Mouse (Mus musculus) thymus, adult 2 months (tissue): ENCODE measurements at regions not wholly inside any gene's neighbourhood (a gene's known extent, or its start where the extent isn't known, plus 50 kb on each side); places are given as distances from the start of the nearest gene placed in this dataset.

Experiments used
- DNase-seq: peaks from one replicate; pipeline ENCODE4 v3.0.0; 2021
- H3K27ac ChIP-seq: fragments of 200-500 bp; 2 replicates; pipeline ENCODE4 v1.5.1; 2012; ENCODE audit warnings: low read length, control low read depth; ENCODE audit not compliant: control insufficient read depth, insufficient read depth
- H3K27me3 ChIP-seq: fragments of 200-500 bp; 2 replicates; pipeline ENCODE4 v1.6.1; 2012; ENCODE audit warnings: mild to moderate bottlenecking, low read length, moderate library complexity, mixed read lengths; ENCODE audit not compliant: control insufficient read depth, insufficient read depth
- H3K36me3 ChIP-seq: fragments of 200-500 bp; 2 replicates; pipeline ENCODE4 v1.6.1; 2012; ENCODE audit warnings: mild to moderate bottlenecking, low read length, moderate library complexity; ENCODE audit not compliant: control insufficient read depth, insufficient read depth
- H3K4me1 ChIP-seq: fragments of 200-500 bp; replicated peaks from 2 replicates; pipeline ENCODE4 v1.6.1; 2012; ENCODE audit warnings: low read length; ENCODE audit not compliant: control insufficient read depth, insufficient read depth
- H3K4me3 ChIP-seq: fragments of 200-500 bp; 2 replicates; pipeline ENCODE4 v1.5.1; 2012; ENCODE audit warnings: mild to moderate bottlenecking, low read length, control low read depth, moderate library complexity; ENCODE audit not compliant: control insufficient read depth, insufficient read depth
- CTCF ChIP-seq: fragments of 200-500 bp; IDR thresholded peaks from 2 replicates; pipeline ENCODE4 v1.5.1; 2012; ENCODE audit warnings: mild to moderate bottlenecking, control low read depth, low read length, moderate library complexity, borderline replicate concordance; ENCODE audit not compliant: control insufficient read depth, poor library complexity, insufficient read depth; ENCODE audit errors: extremely low read depth
- POLR2A ChIP-seq: fragments of 200-500 bp; IDR thresholded peaks from 2 replicates; pipeline ENCODE4 v1.6.1; 2012; ENCODE audit warnings: mild to moderate bottlenecking, low read length, control low read depth, moderate library complexity; ENCODE audit not compliant: control insufficient read depth, poor library complexity, insufficient read depth; ENCODE audit errors: extremely low read depth
- WGBS: fragments of 180-500 bp; shearing (Covaris S2); methylation state at CpG from one replicate; pipeline ENCODE4 v1.1.7; 2018; 5-methylcytosine and 5-hydroxymethylcytosine counted together

GRCm38 (mm10) chr12:106174070-106174980, 164.3 kb downstream of the Vrk1 start:
- peaks cover 5% of the 10 kb centered on the region; the same call in 1 of the 2 replicates for H3K27me3 ChIP-seq
- TF ChIP-seq POLR2A (no peak), CTCF (no peak)
- no peak for DNase-seq
- 3% methylated on average over 39 of the region's 39 CpGs for WGBS
- no peaks in the 10 kb centered on the region for H3K36me3 ChIP-seq
- no peak overlapping the region; the same call in 1 of the 2 replicates for H3K4me3 ChIP-seq
- no peak overlapping the region for H3K27ac ChIP-seq
- no peaks in the 10 kb centered on the region for H3K4me1 ChIP-seq

GRCm38 (mm10) chr12:106174981-106175700, 165.1 kb downstream of the Vrk1 start:
- Histone ChIP-seq H3K4me3 (no peak overlapping the region), H3K4me1 (no peaks in the 10 kb centered on the region), H3K27ac (no peak overlapping the region), H3K36me3 (no peaks in the 10 kb centered on the region), H3K27me3 (peaks cover 5% of the 10 kb centered on the region; the same call in 1 of the 2 replicates)
- WGBS: 8% methylated on average over 27 of the region's 27 CpGs
- no peak for DNase-seq
- TF ChIP-seq POLR2A: no peak
- no peak for TF ChIP-seq CTCF

GRCm38 (mm10) chr12:106177302-106177701, 167.3 kb downstream of the Vrk1 start:
- Histone ChIP-seq H3K36me3 (no peaks in the 10 kb centered on the region), H3K4me1 (no peaks in the 10 kb centered on the region), H3K27me3 (peaks cover 5% of the 10 kb centered on the region; the same call in 1 of the 2 replicates), H3K4me3 (no peak overlapping the region), H3K27ac (no peak overlapping the region)
- TF ChIP-seq POLR2A: no peak
- no peak for TF ChIP-seq CTCF
- no peak for DNase-seq
- WGBS: 47% methylated on average over 4 of the region's 4 CpGs

- no peaks in the 10 kb centered on the region for H3K36me3 ChIP-seq
- H3K27me3 ChIP-seq: peaks cover 5% of the 10 kb centered on the region; the same call in 1 of the 2 replicates
- H3K4me3 ChIP-seq: no peak overlapping the region
- TF ChIP-seq CTCF (no peak), POLR2A (no peak)
- WGBS: 90% methylated on average over 3 of the region's 3 CpGs
- H3K27ac ChIP-seq: no peak overlapping the region
- no peak for DNase-seq
- no peaks in the 10 kb centered on the region for H3K4me1 ChIP-seq
Observed at GRCm38 (mm10) chr12:106177861-106178260, 167.8 kb downstream of the Vrk1 start.

GRCm38 (mm10) chr12:106178688-106179205, 168.7 kb downstream of the Vrk1 start:
- Histone ChIP-seq H3K27ac (no peak overlapping the region), H3K27me3 (peaks cover 3% of the 10 kb centered on the region; the same call in 1 of the 2 replicates), H3K4me3 (no peak overlapping the region), H3K4me1 (no peaks in the 10 kb centered on the region), H3K36me3 (no peaks in the 10 kb centered on the region)
- DNase-seq: no peak
- 89% methylated on average over 11 of the region's 11 CpGs for WGBS
- TF ChIP-seq POLR2A (no peak), CTCF (no peak)

- DNase-seq: no peak
- WGBS: 81% methylated on average over 7 of the region's 7 CpGs
- Histone ChIP-seq H3K4me1 (no peaks in the 10 kb centered on the region), H3K27ac (no peak overlapping the region), H3K27me3 (no peaks in the 10 kb centered on the region), H3K4me3 (no peak overlapping the region), H3K36me3 (no peaks in the 10 kb centered on the region)
- no peak for TF ChIP-seq CTCF
- TF ChIP-seq POLR2A: no peak
Observed at GRCm38 (mm10) chr12:106182923-106183322, 172.9 kb downstream of the Vrk1 start.
